Comparison of ENCODE assay signal across 23 mouse cellular contexts in the genomic region with DNA sequence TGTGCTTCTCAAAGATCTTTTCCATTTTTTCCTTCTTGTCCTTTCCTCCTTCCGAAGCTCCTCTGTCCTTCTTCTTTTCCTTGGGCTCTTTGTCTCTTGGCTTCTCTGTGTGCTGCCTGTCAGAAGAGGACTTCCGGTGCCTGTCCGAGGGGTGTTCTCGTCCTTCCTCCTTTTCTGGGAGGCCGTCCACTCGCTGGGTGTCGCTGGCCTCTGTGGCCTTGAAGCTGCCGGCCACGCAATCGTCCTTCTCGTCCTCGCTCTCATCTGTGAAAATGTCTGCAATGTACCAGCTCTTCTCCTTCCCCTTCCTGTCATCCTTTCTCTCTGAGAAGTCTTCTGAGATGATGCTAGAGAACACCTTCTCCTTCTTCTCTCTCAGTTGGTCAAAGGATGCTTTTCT. TPM values are rescaled to one million over a fixed set of nuclear protein-coding genes. Genes with fewer than 3 reads are reported as not detected.
DNase-seq lines count a peak whose midpoint lies in the region.
"Had no signal": no experiment of that assay in that cellular context is flagged by ENCODE, and none has a peak within 500 bp of the region (broad histone marks: within the 10 kb centered on the region; RNA-seq: fewer than 3 reads in every experiment).

No protein-coding gene starts in this region.

- no peaks in the 10 kb centered on the region for H3K4me1 ChIP-seq in embryonic facial prominence, embryonic 10.5 days
- H3K4me1 ChIP-seq: embryonic facial prominence, embryonic 12.5 days; forebrain, embryonic 13.5 days; forebrain, embryonic 15.5 days had no signal

- H3K9me3 ChIP-seq in embryonic facial prominence, embryonic 10.5 days: no peaks in the 10 kb centered on the region
- H3K9me3 ChIP-seq: embryonic facial prominence, embryonic 12.5 days; forebrain, embryonic 13.5 days; forebrain, embryonic 15.5 days; G1E had no signal

- DNase-seq in adrenal gland, adult (ENCODE audit: inconsistent age in 2 of 2, low spot score in 1 of 2): peak; percentile 75 to 87
- no peak for DNase-seq in adrenal gland, postnatal 4 days (ENCODE audit: low spot score in 2 of 2)
- DNase-seq in adrenal gland, adult 2 months: peak; percentile 79
- DNase-seq in adrenal gland, postnatal 10 days: peak; percentile 63
- peak; percentile 61 for DNase-seq in adrenal gland, postnatal 25 days
- DNase-seq in layer of hippocampus, postnatal 10 days (ENCODE audit: low spot score in 2 of 2): no peak
- DNase-seq in embryonic facial prominence, embryonic 10.5 days (ENCODE audit: low spot score): no peak
- DNase-seq in heart, postnatal 10 days: no peak
- DNase-seq: B cell, adult 2 months; cerebellum, adult 11-12 months; cerebellum, adult 2 months; cerebellum, adult 9-10 months; cerebellum, postnatal 10 days; cerebellum, postnatal 36 days; embryo, embryonic 11 days; forebrain, postnatal 0 days had no signal

- H3K27ac ChIP-seq in embryonic facial prominence, embryonic 10.5 days (replicated peaks): no peak overlapping the region
- H3K27ac ChIP-seq: embryonic facial prominence, embryonic 12.5 days; forebrain, embryonic 13.5 days; forebrain, embryonic 15.5 days had no signal

- peaks cover 100% of the 10 kb centered on the region for H3K36me3 ChIP-seq in embryonic facial prominence, embryonic 10.5 days (replicated peaks)

- H3K4me3 ChIP-seq in embryonic facial prominence, embryonic 10.5 days: no peak overlapping the region
- H3K4me3 ChIP-seq: embryonic facial prominence, embryonic 12.5 days; forebrain, embryonic 13.5 days; forebrain, embryonic 15.5 days had no signal

- intact Hi-C loops in heart, postnatal 10 days (cut with DNase I): loop anchor here (5.0 kb wide), 1 partner anchor 56 kb away; no protein-coding TSS in a partner anchor

- 93% methylated on average over 12 of the region's 12 CpGs for WGBS in embryonic facial prominence, embryonic 10.5 days

- no peaks in the 10 kb centered on the region for H3K27me3 ChIP-seq in embryonic facial prominence, embryonic 10.5 days (replicated peaks; ENCODE audit: low read depth, poor library complexity, severe bottlenecking)
- H3K27me3 ChIP-seq: CH12.LX; embryonic facial prominence, embryonic 12.5 days; forebrain, embryonic 13.5 days; forebrain, embryonic 15.5 days; Patski had no signal

RNA-seq across cellular contexts. Expression of a gene that starts 45.7 kb away (rescaled TPM):
- total RNA-seq in adrenal gland, postnatal 4 days (2021): 1 to 10 TPM in 1 of 2 experiments, under 1 TPM in 1; 0.62 to 1.8 TPM
- under 1 TPM; 0.79 to 0.95 TPM for total RNA-seq in adrenal gland, adult 2 months (2021)
- polyA plus RNA-seq in adrenal gland, adult 2 months (2012; rRNA removed): 0.72 and 0.79 TPM in 2 replicates
- total RNA-seq in adrenal gland, postnatal 10 days (2021): 1 to 10 TPM in 1 of 2 experiments, under 1 TPM in 1; 0.75 to 1.9 TPM
- 0.55 TPM in 1 of 2 replicates, not detected in the other for total RNA-seq in adrenal gland, postnatal 25 days (2021)
- 1 to 10 TPM; 1.5 TPM for total RNA-seq in layer of hippocampus, postnatal 10 days (2021)
- 1.7 and 2.0 TPM in 2 replicates for polyA plus RNA-seq in embryonic facial prominence, embryonic 10.5 days (2016; fragmentation: Nextera tagmentation; extraction: Ambion mirVana)
- total RNA-seq in heart, postnatal 10 days (2021): under 1 TPM in 1 of 2 experiments, not detected in 1; 0.10 TPM
- total RNA-seq: CH12.LX; common myeloid progenitor, adult 5-6 weeks; G1E had no signal
- polyA plus RNA-seq: G1E had no signal

Comparison
In these comparisons a context has a peak if more than half of its experiments do, and no peak if none do; other contexts are left out.
1. DNase-seq: peak in adrenal gland, adult (2 of 2), adrenal gland, adult 2 months (single experiment), adrenal gland, postnatal 10 days (single experiment) and adrenal gland, postnatal 25 days (single experiment); none in adrenal gland, postnatal 4 days (0 of 2), layer of hippocampus, postnatal 10 days (0 of 2), embryonic facial prominence, embryonic 10.5 days (single experiment) and heart, postnatal 10 days (0 of 2).